In the genomic region with DNA sequence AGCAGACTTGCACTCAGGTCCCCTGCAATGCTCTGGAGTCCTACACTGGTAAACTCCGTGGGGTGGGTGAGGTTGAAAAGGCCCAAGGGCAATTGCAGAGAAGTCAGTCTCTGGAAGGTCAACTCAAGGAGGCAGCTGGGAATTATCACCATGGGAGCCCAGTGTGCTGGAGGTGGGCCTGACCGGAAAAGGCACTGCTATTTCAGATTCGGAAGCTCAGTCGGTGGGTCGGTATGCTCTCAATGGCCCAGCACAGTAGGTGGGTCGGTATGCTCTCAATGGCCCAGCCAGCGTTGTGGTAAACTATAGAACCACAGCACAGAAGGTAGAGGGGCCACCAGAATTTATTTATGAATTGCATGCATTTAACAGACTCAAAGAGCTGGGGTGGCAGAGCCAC, we compare ENCODE assay signal across 24 mouse cellular contexts.
A peak's percentile ranks its signal among the peaks of the same experiment; 100 is the strongest.
DNase-seq lines count a peak whose midpoint lies in the region; ATAC-seq lines count a peak whose summit lies in the region.
"Had no signal": no experiment of that assay in that cellular context is flagged by ENCODE, and none has a peak within 500 bp of the region (broad histone marks: within the 10 kb centered on the region; RNA-seq: fewer than 3 reads in every experiment).

No protein-coding gene starts in this region.

- 0 out of 2 replicates have a peak overlapping the region, but pooled peaks have one; percentile 25 for H3K27ac ChIP-seq in forebrain, embryonic 10.5 days
- H3K27ac ChIP-seq in forebrain, embryonic 15.5 days (replicated peaks) = no peak overlapping the region
- 0 out of 2 replicates have a peak overlapping the region, but pooled peaks have one; percentile 6 for H3K27ac ChIP-seq in hindbrain, embryonic 10.5 days
- no peak overlapping the region for H3K27ac ChIP-seq in hindbrain, embryonic 11.5 days (ENCODE audit: low read depth, low read length)
- H3K27ac ChIP-seq: embryonic facial prominence, embryonic 12.5 days; forebrain, embryonic 12.5 days; heart, adult 2 months; heart, embryonic 13.5 days; hindbrain, embryonic 13.5 days; hindbrain, postnatal 0 days had no signal

- WGBS in forebrain, embryonic 10.5 days = 17% methylated on average over 7 of the region's 7 CpGs
- WGBS in forebrain, embryonic 15.5 days = 15% methylated on average over 7 of the region's 7 CpGs
- WGBS in hindbrain, embryonic 10.5 days = 9% methylated on average over 7 of the region's 7 CpGs
- WGBS in hindbrain, embryonic 11.5 days = 10% methylated on average over 7 of the region's 7 CpGs

- ATAC-seq in forebrain, embryonic 15.5 days (replicated peaks) = no peak
- ATAC-seq in hindbrain, embryonic 11.5 days (ENCODE audit: low FRiP score) = no peak
- ATAC-seq: CD4-positive, CD25-positive, alpha-beta regulatory T cell, adult 4 months; forebrain, postnatal 0 days; hindbrain, postnatal 0 days had no signal

- no peaks in the 10 kb centered on the region for H3K9me3 ChIP-seq in forebrain, embryonic 10.5 days
- H3K9me3 ChIP-seq in forebrain, embryonic 15.5 days = no peaks in the 10 kb centered on the region
- no peaks in the 10 kb centered on the region for H3K9me3 ChIP-seq in hindbrain, embryonic 10.5 days
- H3K9me3 ChIP-seq in hindbrain, embryonic 11.5 days (ENCODE audit: control insufficient read depth, low read length) = no peaks in the 10 kb centered on the region
- H3K9me3 ChIP-seq: embryonic facial prominence, embryonic 12.5 days; forebrain, embryonic 12.5 days; G1E; heart, embryonic 13.5 days; hindbrain, embryonic 13.5 days had no signal

- H3K4me2 ChIP-seq in forebrain, embryonic 15.5 days (replicated peaks) = no peak overlapping the region
- no peak overlapping the region for H3K4me2 ChIP-seq in hindbrain, embryonic 11.5 days (replicated peaks; ENCODE audit: low read depth, low read length)
- H3K4me2 ChIP-seq: embryonic facial prominence, embryonic 12.5 days; forebrain, embryonic 12.5 days; heart, embryonic 13.5 days; hindbrain, embryonic 13.5 days had no signal

- DNase-seq in forebrain, embryonic 10.5 days (ENCODE audit: extremely low spot score, low spot score) = no peak
- no peak for DNase-seq in hindbrain, embryonic 10.5 days (ENCODE audit: low spot score)
- DNase-seq in hindbrain, embryonic 11.5 days (ENCODE audit: low spot score) = no peak
- peak; percentile 97 for DNase-seq in ES-CJ7 (ENCODE audit: low read depth, low spot score)
- peak; percentile 92 for DNase-seq in ZHBTc4 (ENCODE audit: low read depth, low spot score)
- no peak for DNase-seq in MN1 (ENCODE audit: low spot score)
- DNase-seq: adrenal gland, postnatal 10 days; B cell, adult 2 months; cerebellum, adult 11 months; cerebellum, adult 8-10 months; cerebellum, postnatal 25 days; forebrain, postnatal 0 days; gastrocnemius, postnatal 14 days; heart, adult 2 months; heart, postnatal 14 days; kidney, adult 11 months had no signal

- no peak overlapping the region for H3K4me3 ChIP-seq in forebrain, embryonic 10.5 days
- no peak overlapping the region for H3K4me3 ChIP-seq in forebrain, embryonic 15.5 days
- no peak overlapping the region for H3K4me3 ChIP-seq in hindbrain, embryonic 10.5 days
- no peak overlapping the region for H3K4me3 ChIP-seq in hindbrain, embryonic 11.5 days (ENCODE audit: low read depth, low read length)
- H3K4me3 ChIP-seq: embryonic facial prominence, embryonic 12.5 days; forebrain, embryonic 12.5 days; heart, adult 2 months; heart, embryonic 13.5 days; hindbrain, embryonic 13.5 days had no signal

- H3K36me3 ChIP-seq in forebrain, embryonic 10.5 days (replicated peaks) = peaks cover 16% of the 10 kb centered on the region
- H3K36me3 ChIP-seq in forebrain, embryonic 15.5 days = no peaks in the 10 kb centered on the region
- no peaks in the 10 kb centered on the region for H3K36me3 ChIP-seq in hindbrain, embryonic 10.5 days
- no peaks in the 10 kb centered on the region for H3K36me3 ChIP-seq in hindbrain, embryonic 11.5 days (ENCODE audit: control insufficient read depth, insufficient read depth, low read length)
- H3K36me3 ChIP-seq: embryonic facial prominence, embryonic 12.5 days; forebrain, embryonic 12.5 days; heart, embryonic 13.5 days; hindbrain, embryonic 13.5 days had no signal

- peaks cover 39% of the 10 kb centered on the region for H3K4me1 ChIP-seq in forebrain, embryonic 10.5 days
- H3K4me1 ChIP-seq in forebrain, embryonic 15.5 days = peaks cover 14% of the 10 kb centered on the region
- peaks cover 36% of the 10 kb centered on the region for H3K4me1 ChIP-seq in hindbrain, embryonic 10.5 days (replicated peaks)
- no peaks in the 10 kb centered on the region; the same call in 1 of the 2 replicates for H3K4me1 ChIP-seq in hindbrain, embryonic 11.5 days (replicated peaks; ENCODE audit: control insufficient read depth, insufficient read depth, low read length)

- H3K9ac ChIP-seq in forebrain, embryonic 15.5 days (replicated peaks) = no peak overlapping the region
- H3K9ac ChIP-seq in hindbrain, embryonic 11.5 days (ENCODE audit: low read depth, low read length) = no peak overlapping the region
- H3K9ac ChIP-seq: embryonic facial prominence, embryonic 12.5 days; forebrain, embryonic 12.5 days; forebrain, postnatal 0 days; heart, embryonic 13.5 days; hindbrain, embryonic 13.5 days had no signal

- H3K27me3 ChIP-seq in forebrain, embryonic 10.5 days (ENCODE audit: poor library complexity, severe bottlenecking) = no peaks in the 10 kb centered on the region
- no peaks in the 10 kb centered on the region for H3K27me3 ChIP-seq in forebrain, embryonic 15.5 days
- no peaks in the 10 kb centered on the region for H3K27me3 ChIP-seq in hindbrain, embryonic 10.5 days (ENCODE audit: insufficient read depth, poor library complexity, severe bottlenecking)
- H3K27me3 ChIP-seq in hindbrain, embryonic 11.5 days (ENCODE audit: control insufficient read depth, insufficient read depth, low read length) = no peaks in the 10 kb centered on the region
- H3K27me3 ChIP-seq: embryonic facial prominence, embryonic 12.5 days; forebrain, embryonic 12.5 days; heart, embryonic 13.5 days; hindbrain, embryonic 13.5 days had no signal

Comparison
In these comparisons a context has a peak if more than half of its experiments do, and no peak if none do; other contexts are left out.
1. H3K27ac ChIP-seq: peak in forebrain, embryonic 10.5 days (single experiment) and hindbrain, embryonic 10.5 days (single experiment); none in forebrain, embryonic 15.5 days (single experiment) and hindbrain, embryonic 11.5 days (single experiment).
2. DNase-seq: peak in ES-CJ7 (single experiment) and ZHBTc4 (single experiment); none in forebrain, embryonic 10.5 days (single experiment), hindbrain, embryonic 10.5 days (single experiment), hindbrain, embryonic 11.5 days (single experiment) and MN1 (single experiment).